Mouse (Mus musculus) hindbrain, embryonic 12.5 days (tissue): ENCODE data around the gene Fam126a. TPM values are rescaled to one million over a fixed set of nuclear protein-coding genes. Genes with fewer than 3 reads are reported as not detected.

Source experiments
- ATAC-seq: fragments of 200-750 bp; cut with Nextera tagmentation; 2 replicates; pipeline ENCODE4 v1.8.0; 2017; ENCODE audit warnings: moderate TSS enrichment; ENCODE audit not compliant: low FRiP score
- H3K27ac ChIP-seq: fragments of 300-500 bp; sonication (generic); 2 replicates; pipeline ENCODE4 v1.5.1; 2016; ENCODE audit warnings: mild to moderate bottlenecking
- H3K27me3 ChIP-seq: fragments of 300-500 bp; sonication (generic); 2 replicates; pipeline ENCODE4 v1.6.1; 2016; ENCODE audit warnings: mild to moderate bottlenecking
- H3K36me3 ChIP-seq: fragments of 300-500 bp; sonication (generic); 2 replicates; pipeline ENCODE4 v1.6.1; 2016; ENCODE audit warnings: mild to moderate bottlenecking
- H3K4me1 ChIP-seq: fragments of 300-500 bp; sonication (generic); 2 replicates; pipeline ENCODE4 v1.6.1; 2016
- H3K4me2 ChIP-seq: fragments of 300-500 bp; sonication (generic); replicated peaks from 2 replicates; pipeline ENCODE4 v1.6.1; 2016; ENCODE audit warnings: mild to moderate bottlenecking
- H3K4me3 ChIP-seq: fragments of 300-500 bp; sonication (generic); 2 replicates; pipeline ENCODE4 v1.5.1; 2016; ENCODE audit warnings: mild to moderate bottlenecking
- H3K9ac ChIP-seq: fragments of 300-500 bp; sonication (generic); 2 replicates; pipeline ENCODE4 v1.6.1; 2016; ENCODE audit warnings: mild to moderate bottlenecking, moderate library complexity
- H3K9me3 ChIP-seq: fragments of 300-500 bp; sonication (generic); replicated peaks from 2 replicates; pipeline ENCODE4 v1.6.1; 2016; ENCODE audit warnings: mild to moderate bottlenecking
- WGBS: fragments of 180-500 bp; shearing (Covaris S2); methylation state at CpG from one replicate; pipeline ENCODE4 v1.1.7; 2016; 5-methylcytosine and 5-hydroxymethylcytosine counted together
- polyA plus RNA-seq: library from polyadenylated mRNA; unstranded; fragments of >200 nt; fragmentation: Nextera tagmentation; extraction: Ambion mirVana; gene quantifications from 2 replicates; pipeline ENCODE4 v1.2.1, GENCODE M21; 2016

The Fam126a gene
- polyA plus RNA-seq, 1 experiment from 2014 or later, result 50.0 TPM

GRCm38 (mm10) chr5:24016912-24017311 lies 13.6 kb downstream of the Fam126a start:
- Histone ChIP-seq H3K4me3 (no peak overlapping the region), H3K27me3 (no peaks in the 10 kb centered on the region), H3K4me2 (no peak overlapping the region), H3K36me3 (no peaks in the 10 kb centered on the region), H3K4me1 (peaks cover 26% of the 10 kb centered on the region), H3K9ac (no peak overlapping the region), H3K9me3 (0 out of 2 replicates have a peak, but pooled peaks cover 2% of the 10 kb centered on the region), H3K27ac (no peak overlapping the region)
- WGBS, result 100% methylated on average over 1 of the region's 1 CpGs
- ATAC-seq, result no peak

- no peaks in the 10 kb centered on the region for H3K27me3 ChIP-seq
- H3K4me2 ChIP-seq, result no peak overlapping the region
- ATAC-seq, result no peak
- 0 out of 2 replicates have a peak, but pooled peaks cover 2% of the 10 kb centered on the region for H3K4me1 ChIP-seq
- 0 out of 2 replicates have a peak, but pooled peaks cover 5% of the 10 kb centered on the region for H3K9me3 ChIP-seq
- H3K27ac ChIP-seq, result no peak overlapping the region
- no peak overlapping the region for H3K9ac ChIP-seq
- peaks cover 3% of the 10 kb centered on the region for H3K36me3 ChIP-seq
- 73% methylated on average over 5 of the region's 5 CpGs for WGBS
- no peak overlapping the region for H3K4me3 ChIP-seq
Observed at GRCm38 (mm10) chr5:24013338-24014003, 17.0 kb downstream of the Fam126a start.

DNA sequence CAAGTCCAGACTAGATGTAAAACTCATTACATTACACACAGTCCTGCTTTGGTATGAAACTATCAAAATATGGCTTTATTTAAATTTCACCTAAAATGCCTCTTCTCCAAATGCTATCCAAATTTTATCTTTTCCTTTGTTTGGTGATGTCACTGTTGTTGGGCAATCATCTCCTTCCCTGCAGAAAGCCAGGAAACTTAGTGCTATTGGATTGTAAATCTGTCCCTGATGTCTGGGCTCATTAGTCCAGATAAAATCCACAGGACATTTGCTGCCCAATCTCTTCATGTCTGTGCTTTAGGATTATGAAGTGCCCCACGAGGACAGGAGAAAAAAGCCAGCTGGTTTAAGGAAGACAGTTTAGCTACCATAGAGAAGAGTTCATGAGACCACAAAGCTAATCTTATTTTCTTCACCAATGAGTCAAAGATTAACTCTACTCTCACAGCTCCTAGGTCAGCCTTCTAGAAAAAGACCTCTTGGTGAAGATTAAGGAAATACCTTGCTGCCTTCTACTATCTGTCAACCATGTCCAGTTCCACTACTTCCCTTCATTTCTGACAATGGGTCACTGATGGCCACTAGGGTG lies 31.3 kb downstream of the Fam126a start:
- peaks cover 12% of the 10 kb centered on the region; the same call in 1 of the 2 replicates for H3K36me3 ChIP-seq
- H3K9me3 ChIP-seq, result no peaks in the 10 kb centered on the region
- no peak overlapping the region for H3K4me3 ChIP-seq
- no peak overlapping the region for H3K27ac ChIP-seq
- H3K4me2 ChIP-seq, result no peak overlapping the region
- no peak for ATAC-seq
- H3K4me1 ChIP-seq, result peaks cover 6% of the 10 kb centered on the region
- H3K27me3 ChIP-seq, result no peaks in the 10 kb centered on the region
- H3K9ac ChIP-seq, result no peak overlapping the region
- 76% methylated on average over 1 of the region's 1 CpGs for WGBS

DNA sequence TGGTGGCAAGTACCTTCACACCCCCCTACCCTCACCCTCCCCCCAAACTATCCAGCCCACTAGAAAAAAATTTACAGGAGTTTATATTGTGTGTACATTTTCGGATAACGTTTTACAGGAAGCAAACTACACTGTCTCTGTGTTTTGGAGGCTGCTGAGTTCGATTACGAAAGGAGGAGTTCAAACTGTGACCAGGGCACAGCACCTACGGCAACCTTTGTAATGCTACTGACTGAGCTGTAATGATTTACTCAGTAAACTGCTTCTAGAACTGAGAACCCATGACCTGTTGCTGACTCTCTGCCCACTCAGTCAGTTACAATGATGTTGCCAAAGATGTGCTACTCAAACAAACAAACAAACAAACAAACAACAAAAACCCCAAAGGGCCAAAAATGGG lies 34.5 kb downstream of the Fam126a start:
- Histone ChIP-seq H3K27me3 (no peaks in the 10 kb centered on the region), H3K4me3 (no peak overlapping the region), H3K4me1 (peaks cover 27% of the 10 kb centered on the region), H3K9ac (no peak overlapping the region), H3K27ac (no peak overlapping the region), H3K9me3 (no peaks in the 10 kb centered on the region), H3K36me3 (peaks cover 12% of the 10 kb centered on the region; the same call in 1 of the 2 replicates), H3K4me2 (no peak overlapping the region)
- ATAC-seq, result no peak
- 69% methylated on average over 5 of the region's 5 CpGs for WGBS

DNA sequence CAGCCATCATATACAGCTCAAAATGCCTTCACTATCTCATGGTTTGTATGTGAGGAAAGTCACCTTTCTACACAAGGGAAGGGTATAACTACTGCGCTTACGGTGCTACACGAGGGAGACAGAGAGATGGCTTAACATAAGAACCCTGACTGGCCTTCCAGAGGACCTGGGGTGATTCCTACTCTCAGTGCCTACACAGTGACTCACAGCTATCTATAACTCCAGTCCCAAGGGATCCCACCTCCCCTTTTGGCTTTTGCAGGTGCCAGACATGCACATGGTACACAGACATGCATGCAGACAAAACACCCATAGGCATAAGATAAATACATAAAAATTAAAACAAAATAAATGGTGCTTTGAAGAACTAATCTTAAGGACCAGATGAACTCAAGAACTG lies 35.6 kb downstream of the Fam126a start:
- 98% methylated on average over 3 of the region's 3 CpGs for WGBS
- ATAC-seq, result no peak

DNA sequence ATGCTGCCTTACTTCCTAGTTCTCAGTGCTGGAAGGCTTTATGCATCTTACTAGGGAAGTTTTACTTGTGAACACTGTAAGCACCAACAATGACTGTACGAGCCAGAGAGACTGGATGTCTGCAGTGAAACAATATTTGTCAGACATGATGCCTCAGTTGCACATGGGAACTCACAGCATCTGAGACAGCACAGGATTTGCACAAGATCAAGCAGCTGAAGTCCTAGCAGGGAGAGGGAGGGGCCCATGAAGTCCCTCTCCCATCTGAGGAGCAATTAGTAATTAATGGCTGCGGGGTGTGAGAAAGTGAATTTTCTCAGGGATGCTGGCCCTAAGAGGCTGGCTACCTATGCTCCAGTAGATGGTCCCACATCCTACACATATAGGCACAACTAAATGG lies 36.3 kb downstream of the Fam126a start:
- H3K27ac ChIP-seq, result peak overlapping the region; percentile 79; the same call in 1 of the 2 replicates

More for the DNA sequence above, 35.6 kb downstream of the Fam126a start:
- no peaks in the 10 kb centered on the region for H3K9me3 ChIP-seq
- no peak overlapping the region for H3K27ac ChIP-seq
- peaks cover 27% of the 10 kb centered on the region for H3K4me1 ChIP-seq
- no peak overlapping the region for H3K4me3 ChIP-seq
- H3K27me3 ChIP-seq, result no peaks in the 10 kb centered on the region
- no peak overlapping the region for H3K9ac ChIP-seq
- H3K4me2 ChIP-seq, result no peak overlapping the region
- H3K36me3 ChIP-seq, result peaks cover 12% of the 10 kb centered on the region; the same call in 1 of the 2 replicates

GRCm38 (mm10) chr5:23993553-23993894 lies 37.0 kb downstream of the Fam126a start:
- H3K4me2 ChIP-seq, result no peak overlapping the region; the same call in 1 of the 2 replicates
- WGBS, result 20% methylated on average over 2 of the region's 2 CpGs

More for the DNA sequence above, 36.3 kb downstream of the Fam126a start:
- Histone ChIP-seq H3K9ac (no peak overlapping the region), H3K9me3 (no peaks in the 10 kb centered on the region), H3K36me3 (peaks cover 8% of the 10 kb centered on the region; the same call in 1 of the 2 replicates), H3K27me3 (no peaks in the 10 kb centered on the region), H3K4me1 (peaks cover 27% of the 10 kb centered on the region), H3K4me2 (no peak overlapping the region), H3K4me3 (no peak overlapping the region)
- WGBS, result 77% methylated on average over 2 of the region's 2 CpGs
- no peak for ATAC-seq

DNA sequence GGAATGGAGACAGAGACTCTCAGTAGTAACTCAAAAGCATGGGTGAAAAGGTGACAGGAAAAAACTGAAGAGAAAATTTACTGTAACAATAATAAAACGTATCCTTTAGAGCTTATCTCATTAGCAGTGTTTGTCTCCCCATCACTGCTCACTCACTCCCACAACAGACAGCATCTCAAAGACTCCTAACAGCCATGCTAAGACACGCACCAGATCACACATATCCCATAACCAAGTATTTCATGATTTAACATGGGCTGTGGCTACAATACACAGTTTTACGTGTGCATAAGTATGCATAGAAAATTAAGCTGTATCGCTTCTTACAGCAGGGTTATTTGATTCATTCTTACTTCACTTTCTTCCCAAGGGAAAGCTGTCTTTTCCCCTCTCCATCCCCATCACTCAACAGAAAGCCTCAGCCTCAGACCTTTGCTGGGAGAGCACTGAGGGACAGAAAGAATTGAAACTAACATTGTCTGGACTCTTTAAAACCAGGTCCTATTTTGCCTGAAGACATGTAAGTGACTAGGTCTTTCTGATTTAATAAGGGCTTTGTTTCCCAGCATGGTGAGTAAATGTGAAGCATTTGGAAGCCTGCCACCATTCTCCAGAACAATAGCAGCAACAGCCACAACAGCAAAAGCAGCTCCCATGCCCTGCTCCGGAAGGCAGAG lies 37.5 kb downstream of the Fam126a start:
- no peaks in the 10 kb centered on the region for H3K9me3 ChIP-seq
- no peaks in the 10 kb centered on the region for H3K36me3 ChIP-seq
- ATAC-seq, result peak; percentile 73
- H3K9ac ChIP-seq, result 0 out of 2 replicates have a peak overlapping the region, but pooled peaks have one; percentile 3
- WGBS, result 33% methylated on average over 5 of the region's 5 CpGs
- H3K27me3 ChIP-seq, result no peaks in the 10 kb centered on the region
- peak overlapping the region; percentile 79 for H3K27ac ChIP-seq
- H3K4me3 ChIP-seq, result no peak overlapping the region
- no peak overlapping the region; the same call in 1 of the 2 replicates for H3K4me2 ChIP-seq
- peaks cover 27% of the 10 kb centered on the region for H3K4me1 ChIP-seq

More at GRCm38 (mm10) chr5:23993553-23993894, 37.0 kb downstream of the Fam126a start:
- Histone ChIP-seq H3K4me3 (no peak overlapping the region), H3K27ac (peak overlapping the region; percentile 79), H3K4me1 (peaks cover 27% of the 10 kb centered on the region), H3K9ac (0 out of 2 replicates have a peak overlapping the region, but pooled peaks have one; percentile 3), H3K36me3 (peaks cover 1% of the 10 kb centered on the region; the same call in 1 of the 2 replicates), H3K27me3 (no peaks in the 10 kb centered on the region), H3K9me3 (no peaks in the 10 kb centered on the region)
- no peak; the same call in 1 of the 2 replicates for ATAC-seq

GRCm38 (mm10) chr5:23990001-23990400 lies 40.5 kb downstream of the Fam126a start:
- no peak for ATAC-seq
- H3K36me3 ChIP-seq, result 0 out of 2 replicates have a peak, but pooled peaks cover 6% of the 10 kb centered on the region
- peaks cover 27% of the 10 kb centered on the region for H3K4me1 ChIP-seq
- no peaks in the 10 kb centered on the region for H3K27me3 ChIP-seq
- no peaks in the 10 kb centered on the region for H3K9me3 ChIP-seq
- H3K27ac ChIP-seq, result no peak overlapping the region
- H3K9ac ChIP-seq, result no peak overlapping the region
- no peak overlapping the region for H3K4me3 ChIP-seq
- WGBS, result 74% methylated on average over 3 of the region's 3 CpGs
- no peak overlapping the region for H3K4me2 ChIP-seq

DNA sequence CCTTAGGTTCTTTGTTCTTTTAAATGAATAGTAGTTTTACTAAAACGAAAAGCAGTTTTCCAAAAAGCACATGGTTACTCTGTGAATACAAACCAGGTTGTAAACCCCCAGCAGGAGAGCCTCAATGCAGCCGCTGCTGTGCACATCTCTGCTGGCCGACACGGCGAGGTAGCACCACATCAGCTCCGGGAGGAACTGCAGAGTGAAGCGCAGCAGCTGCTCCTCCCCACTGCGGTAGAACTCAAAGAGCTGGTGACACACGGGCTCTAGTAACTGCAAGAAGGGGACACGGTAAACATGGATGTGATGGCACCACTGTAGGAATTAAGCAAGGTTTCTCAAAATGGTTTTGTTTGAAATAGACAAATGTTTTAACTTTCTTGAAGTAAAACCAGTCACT lies 42.7 kb downstream of the Fam126a start:
- Histone ChIP-seq H3K9ac (no peak overlapping the region), H3K4me3 (no peak overlapping the region), H3K4me2 (no peak overlapping the region)

GRCm38 (mm10) chr5:23982081-23982480 lies 48.4 kb downstream of the Fam126a start:
- 94% methylated on average over 1 of the region's 1 CpGs for WGBS
- H3K9me3 ChIP-seq, result no peaks in the 10 kb centered on the region
- H3K27me3 ChIP-seq, result no peaks in the 10 kb centered on the region
- H3K4me3 ChIP-seq, result no peak overlapping the region
- no peak overlapping the region for H3K9ac ChIP-seq
- ATAC-seq, result no peak
- peaks cover 32% of the 10 kb centered on the region for H3K36me3 ChIP-seq
- no peaks in the 10 kb centered on the region for H3K4me1 ChIP-seq
- H3K27ac ChIP-seq, result no peak overlapping the region
- no peak overlapping the region for H3K4me2 ChIP-seq

More for the DNA sequence above, 42.7 kb downstream of the Fam126a start:
- peaks cover 8% of the 10 kb centered on the region for H3K4me1 ChIP-seq
- H3K27me3 ChIP-seq, result no peaks in the 10 kb centered on the region
- no peaks in the 10 kb centered on the region for H3K9me3 ChIP-seq
- ATAC-seq, result no peak
- 65% methylated on average over 10 of the region's 10 CpGs for WGBS
- no peak overlapping the region for H3K27ac ChIP-seq
- peaks cover 9% of the 10 kb centered on the region; the same call in 1 of the 2 replicates for H3K36me3 ChIP-seq

DNA sequence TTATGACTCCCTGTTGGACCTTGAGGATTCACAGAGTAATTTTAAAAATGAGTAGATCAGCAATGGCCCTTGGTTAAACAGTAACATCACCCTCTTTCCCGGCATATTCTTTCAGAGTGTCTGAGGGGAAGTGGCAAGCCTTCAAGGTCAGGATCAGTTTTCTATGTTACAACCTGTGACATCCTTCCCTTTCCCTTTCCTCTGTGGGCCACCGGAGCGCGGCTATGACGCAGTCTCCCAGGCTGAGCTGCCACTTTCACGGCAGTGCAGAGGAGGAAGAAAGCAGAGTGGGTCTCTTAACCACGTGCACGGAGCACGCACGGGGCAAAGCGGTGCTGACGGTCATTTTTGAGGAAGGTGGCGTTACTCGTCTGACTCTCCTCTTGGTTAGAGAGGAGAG lies 52.0 kb downstream of the Fam126a start:
- no peaks in the 10 kb centered on the region for H3K4me1 ChIP-seq
- ATAC-seq, result no peak
- H3K27me3 ChIP-seq, result no peaks in the 10 kb centered on the region

More for the DNA sequence above, 52.0 kb downstream of the Fam126a start:
- no peak overlapping the region for H3K4me2 ChIP-seq
- 94% methylated on average over 14 of the region's 14 CpGs for WGBS
- no peak overlapping the region for H3K27ac ChIP-seq
- H3K9ac ChIP-seq, result no peak overlapping the region
- H3K9me3 ChIP-seq, result no peaks in the 10 kb centered on the region
- H3K4me3 ChIP-seq, result no peak overlapping the region
- peaks cover 31% of the 10 kb centered on the region for H3K36me3 ChIP-seq
